14 mouse cellular contexts compared by ENCODE assay signal in the genomic region with DNA sequence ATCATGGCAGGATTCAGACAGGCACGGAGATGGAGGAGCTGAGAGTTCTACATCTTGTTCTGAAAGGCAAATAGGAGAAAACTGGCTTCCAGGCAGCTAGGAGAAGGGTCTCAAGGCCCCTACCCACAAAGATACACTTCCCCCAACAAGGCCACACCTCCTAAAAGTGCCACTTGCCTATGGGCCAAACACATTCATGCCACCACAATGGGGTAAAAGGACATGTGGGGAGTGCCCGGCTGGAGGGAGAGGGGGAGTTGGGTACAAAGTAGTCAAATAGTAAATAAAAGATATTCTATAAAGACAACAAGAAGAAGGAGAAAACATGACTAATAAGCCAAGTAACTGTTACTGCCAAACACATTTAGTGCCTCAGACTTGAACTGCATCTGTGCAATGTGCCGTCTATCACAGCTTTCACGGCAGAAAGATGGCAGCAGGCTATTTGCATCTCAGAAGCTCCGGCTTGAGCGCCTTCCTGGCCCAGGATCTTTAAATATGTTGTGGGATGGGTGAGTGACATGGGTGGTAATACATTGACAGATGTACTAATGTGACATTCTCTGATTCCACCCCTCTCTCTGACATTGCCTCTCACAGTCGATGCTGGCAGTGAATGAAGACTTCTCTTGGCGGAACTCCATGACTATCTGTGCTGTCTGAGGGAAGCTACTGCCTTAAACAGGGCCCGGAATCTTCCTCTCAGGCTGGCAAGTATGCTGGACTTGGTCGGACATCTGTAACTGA.
DNase-seq lines count a peak whose midpoint lies in the region; ATAC-seq and TF ChIP-seq lines count a peak whose summit lies in the region.
"Had no signal": no experiment of that assay in that cellular context is flagged by ENCODE, and none has a peak within 500 bp of the region (broad histone marks: within the 10 kb centered on the region; RNA-seq: fewer than 3 reads in every experiment).

No protein-coding gene starts in this region.

- H3K4me2 ChIP-seq in forebrain, embryonic 13.5 days: no peak overlapping the region
- no peak overlapping the region for H3K4me2 ChIP-seq in stomach, postnatal 0 days (replicated peaks; ENCODE audit: low read depth)
- H3K4me2 ChIP-seq: kidney, embryonic 15.5 days; liver, embryonic 12.5 days; midbrain, embryonic 13.5 days had no signal

- H3K4me1 ChIP-seq in forebrain, embryonic 13.5 days: peaks cover 4% of the 10 kb centered on the region; the same call in 1 of the 2 replicates
- no peaks in the 10 kb centered on the region for H3K4me1 ChIP-seq in forebrain, embryonic 10.5 days
- H3K4me1 ChIP-seq in stomach, postnatal 0 days (replicated peaks; ENCODE audit: control insufficient read depth, insufficient read depth): no peaks in the 10 kb centered on the region
- H3K4me1 ChIP-seq: kidney, embryonic 15.5 days; liver, embryonic 12.5 days; midbrain, embryonic 13.5 days had no signal

- no peak for TF ChIP-seq CTCF in left cerebral cortex, adult 2 months (IDR thresholded peaks at IDR 0.05)
- no peak for TF ChIP-seq CTCF in stomach, postnatal 0 days (IDR thresholded peaks at IDR 0.05; ENCODE audit: low read depth)

- DNase-seq in forebrain, embryonic 10.5 days (ENCODE audit: extremely low spot score, low spot score): no peak
- peak; percentile 9 to 20 for DNase-seq in left cerebral cortex, postnatal 14 days (ENCODE audit: low spot score in 2 of 2)
- DNase-seq in left cerebral cortex, adult 2 months (ENCODE audit: extremely low spot score in 1 of 2, low spot score in 2 of 2): no peak
- DNase-seq in cerebellum, postnatal 25 days: peak; percentile 36 to 53
- DNase-seq in layer of hippocampus, postnatal 36 days: peak; percentile 45 to 49
- no peak for DNase-seq in stomach, postnatal 0 days (ENCODE audit: low spot score)
- no peak for DNase-seq in heart, postnatal 10 days
- DNase-seq: adrenal gland, postnatal 25 days; lung, postnatal 14 days; thymus, adult 2 months had no signal

- no peak for TF ChIP-seq EP300 in stomach, postnatal 0 days (optimal IDR thresholded peaks at IDR 0.05)

- H3K9ac ChIP-seq in forebrain, embryonic 13.5 days: no peak overlapping the region
- no peak overlapping the region for H3K9ac ChIP-seq in stomach, postnatal 0 days (ENCODE audit: low read length)
- H3K9ac ChIP-seq: kidney, embryonic 15.5 days; liver, embryonic 12.5 days; midbrain, embryonic 13.5 days had no signal

- intact Hi-C loops in left cerebral cortex, postnatal 14 days (cut with DNase I): no loop called here
- intact Hi-C loops in left cerebral cortex, adult 2 months (cut with DNase I): no loop called here
- intact Hi-C loops in heart, postnatal 10 days (cut with DNase I): no loop called here

- peak; percentile 82; the same call in 1 of the 2 replicates for ATAC-seq in forebrain, embryonic 13.5 days
- no peak for ATAC-seq in stomach, postnatal 0 days (ENCODE audit: low FRiP score, low TSS enrichment)
- ATAC-seq: liver, embryonic 12.5 days; midbrain, embryonic 13.5 days had no signal

- H3K4me3 ChIP-seq in forebrain, embryonic 13.5 days: no peak overlapping the region
- H3K4me3 ChIP-seq in forebrain, embryonic 10.5 days: no peak overlapping the region
- no peak overlapping the region for H3K4me3 ChIP-seq in left cerebral cortex, adult 2 months
- no peak overlapping the region for H3K4me3 ChIP-seq in stomach, postnatal 0 days (ENCODE audit: low read depth, low read length)
- H3K4me3 ChIP-seq: kidney, embryonic 15.5 days; liver, embryonic 12.5 days; midbrain, embryonic 13.5 days had no signal

- no peaks in the 10 kb centered on the region for H3K27me3 ChIP-seq in forebrain, embryonic 13.5 days
- no peaks in the 10 kb centered on the region for H3K27me3 ChIP-seq in forebrain, embryonic 10.5 days (ENCODE audit: poor library complexity, severe bottlenecking)
- no peaks in the 10 kb centered on the region for H3K27me3 ChIP-seq in stomach, postnatal 0 days (ENCODE audit: control insufficient read depth, insufficient read depth, low read length)
- H3K27me3 ChIP-seq: kidney, embryonic 15.5 days; liver, embryonic 12.5 days; midbrain, embryonic 13.5 days had no signal

- WGBS in forebrain, embryonic 13.5 days: 76% methylated on average over 10 of the region's 10 CpGs
- WGBS in forebrain, embryonic 10.5 days: 91% methylated on average over 10 of the region's 10 CpGs
- WGBS in stomach, postnatal 0 days: 80% methylated on average over 10 of the region's 10 CpGs

- H3K9me3 ChIP-seq in forebrain, embryonic 13.5 days (replicated peaks): no peaks in the 10 kb centered on the region
- H3K9me3 ChIP-seq in forebrain, embryonic 10.5 days: no peaks in the 10 kb centered on the region; the same call in 1 of the 2 replicates
- no peaks in the 10 kb centered on the region for H3K9me3 ChIP-seq in stomach, postnatal 0 days (ENCODE audit: control insufficient read depth, low read length)
- H3K9me3 ChIP-seq: kidney, embryonic 15.5 days; midbrain, embryonic 13.5 days had no signal

- H3K27ac ChIP-seq in forebrain, embryonic 13.5 days: peak overlapping the region; percentile 67
- H3K27ac ChIP-seq in forebrain, embryonic 10.5 days: no peak overlapping the region
- no peak overlapping the region for H3K27ac ChIP-seq in left cerebral cortex, adult 2 months
- H3K27ac ChIP-seq in stomach, postnatal 0 days (replicated peaks): no peak overlapping the region
- H3K27ac ChIP-seq: kidney, embryonic 15.5 days; liver, embryonic 12.5 days; midbrain, embryonic 13.5 days had no signal

- no peaks in the 10 kb centered on the region for H3K36me3 ChIP-seq in forebrain, embryonic 13.5 days (ENCODE audit: poor library complexity, severe bottlenecking)
- no peaks in the 10 kb centered on the region for H3K36me3 ChIP-seq in forebrain, embryonic 10.5 days (replicated peaks)
- no peaks in the 10 kb centered on the region for H3K36me3 ChIP-seq in stomach, postnatal 0 days (ENCODE audit: control insufficient read depth, insufficient read depth, low read length)
- H3K36me3 ChIP-seq: kidney, embryonic 15.5 days; liver, embryonic 12.5 days; midbrain, embryonic 13.5 days had no signal

Comparison
In these comparisons a context has a peak if more than half of its experiments do, and no peak if none do; other contexts are left out.
1. DNase-seq: peak in left cerebral cortex, postnatal 14 days (2 of 2), cerebellum, postnatal 25 days (2 of 2) and layer of hippocampus, postnatal 36 days (2 of 2); none in forebrain, embryonic 10.5 days (single experiment), left cerebral cortex, adult 2 months (0 of 2), stomach, postnatal 0 days (single experiment) and heart, postnatal 10 days (0 of 2).